Mouse (Mus musculus) hindbrain, embryonic 12.5 days (tissue): ENCODE results near the gene Dhx40. TPM values are rescaled to one million over a fixed set of nuclear protein-coding genes. Genes with fewer than 3 reads are reported as not detected.

Source experiments
- ATAC-seq: fragments of 200-750 bp; cut with Nextera tagmentation; 2 replicates; pipeline ENCODE4 v1.8.0; 2017; ENCODE audit warnings: moderate TSS enrichment; ENCODE audit not compliant: low FRiP score
- H3K27ac ChIP-seq: fragments of 300-500 bp; sonication (generic); 2 replicates; pipeline ENCODE4 v1.5.1; 2016; ENCODE audit warnings: mild to moderate bottlenecking
- H3K27me3 ChIP-seq: fragments of 300-500 bp; sonication (generic); 2 replicates; pipeline ENCODE4 v1.6.1; 2016; ENCODE audit warnings: mild to moderate bottlenecking
- H3K36me3 ChIP-seq: fragments of 300-500 bp; sonication (generic); 2 replicates; pipeline ENCODE4 v1.6.1; 2016; ENCODE audit warnings: mild to moderate bottlenecking
- H3K4me1 ChIP-seq: fragments of 300-500 bp; sonication (generic); 2 replicates; pipeline ENCODE4 v1.6.1; 2016
- H3K4me2 ChIP-seq: fragments of 300-500 bp; sonication (generic); replicated peaks from 2 replicates; pipeline ENCODE4 v1.6.1; 2016; ENCODE audit warnings: mild to moderate bottlenecking
- H3K4me3 ChIP-seq: fragments of 300-500 bp; sonication (generic); 2 replicates; pipeline ENCODE4 v1.5.1; 2016; ENCODE audit warnings: mild to moderate bottlenecking
- H3K9ac ChIP-seq: fragments of 300-500 bp; sonication (generic); 2 replicates; pipeline ENCODE4 v1.6.1; 2016; ENCODE audit warnings: mild to moderate bottlenecking, moderate library complexity
- H3K9me3 ChIP-seq: fragments of 300-500 bp; sonication (generic); replicated peaks from 2 replicates; pipeline ENCODE4 v1.6.1; 2016; ENCODE audit warnings: mild to moderate bottlenecking
- WGBS: fragments of 180-500 bp; shearing (Covaris S2); methylation state at CpG from one replicate; pipeline ENCODE4 v1.1.7; 2016; 5-methylcytosine and 5-hydroxymethylcytosine counted together
- polyA plus RNA-seq: library from polyadenylated mRNA; unstranded; fragments of >200 nt; fragmentation: Nextera tagmentation; extraction: Ambion mirVana; gene quantifications from 2 replicates; pipeline ENCODE4 v1.2.1, GENCODE M21; 2016

The Dhx40 gene
- polyA plus RNA-seq, result 38.7 and 39.0 TPM in 2 replicates

DNA sequence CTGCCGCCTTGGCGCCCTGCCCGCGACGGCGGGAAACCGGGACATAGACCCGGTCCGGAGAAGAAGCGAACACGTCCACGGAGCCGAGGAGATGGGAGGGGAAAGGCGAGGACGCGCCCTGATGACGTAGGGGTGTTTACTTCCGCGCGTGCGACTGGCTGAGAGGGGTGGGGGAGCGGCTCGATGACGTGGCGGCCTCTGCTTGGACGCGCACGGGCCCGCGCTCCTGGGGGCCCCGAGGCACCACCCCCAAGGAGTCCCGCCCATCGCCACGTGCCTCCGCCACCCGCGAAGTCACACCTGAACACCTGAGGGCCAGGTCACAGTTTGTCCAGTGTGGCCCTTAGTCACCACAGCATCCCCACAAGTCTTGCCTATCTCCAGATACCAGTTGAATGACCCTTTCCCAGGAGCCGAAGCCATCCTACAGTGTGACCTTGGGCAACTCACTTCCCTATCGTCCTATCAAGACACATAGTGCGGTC is at the start of gene Dhx40:
Gene Dhx40 (minus strand): TSS at position 242 of the 485 bp plus-strand sequence.
- Histone ChIP-seq H3K36me3 (peaks cover 22% of the 10 kb centered on the region), H3K9ac (peak within 1 kb of the TSS; percentile 70), H3K4me3 (peak within 1 kb of the TSS; percentile 80), H3K27ac (peak within 1 kb of the TSS; percentile 83), H3K4me2 (peak within 1 kb of the TSS; percentile 62), H3K9me3 (no peaks in the 10 kb centered on the region), H3K27me3 (no peaks in the 10 kb centered on the region; the same call in 1 of the 2 replicates), H3K4me1 (peaks cover 8% of the 10 kb centered on the region)
- ATAC-seq, result peak; percentile 94
- 5% methylated on average over 40 of the region's 40 CpGs for WGBS

DNA sequence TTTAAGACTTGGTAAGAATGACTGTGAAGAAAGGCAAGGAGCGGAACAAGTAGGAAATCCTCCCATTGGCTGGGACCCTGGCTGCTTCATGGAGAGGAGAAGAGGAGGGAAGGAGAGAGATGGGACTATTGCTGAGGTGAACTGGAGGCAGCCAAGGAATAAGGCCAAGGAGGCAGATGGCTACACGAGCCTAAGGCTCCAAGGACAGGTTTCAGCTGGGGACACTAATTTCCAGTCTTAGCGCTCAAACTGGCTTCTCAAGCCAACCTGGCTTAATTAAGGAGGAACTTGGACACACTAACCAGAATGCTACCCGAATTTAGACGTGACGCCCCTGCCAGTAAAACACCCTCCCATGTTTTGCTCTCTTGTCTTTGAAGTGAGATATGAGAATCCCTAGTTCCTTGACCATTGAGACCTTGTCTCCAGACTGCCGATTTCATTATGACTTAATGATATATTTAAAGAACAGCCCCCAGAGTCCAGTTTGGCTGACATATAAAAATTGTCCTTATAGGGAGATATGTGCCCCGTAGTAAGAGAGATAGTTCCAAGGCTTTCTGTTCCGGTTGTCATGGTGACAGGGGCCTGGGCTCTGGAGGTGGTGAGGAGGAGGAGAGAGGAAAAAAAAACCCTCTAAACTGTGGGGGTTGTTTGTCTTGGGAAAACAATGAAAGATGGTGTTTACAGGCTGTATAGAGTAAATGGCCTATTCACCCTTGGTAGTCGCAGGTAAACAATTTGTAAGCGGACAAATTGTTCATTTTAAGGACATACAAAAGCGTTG is 48.3 kb upstream of the Dhx40 start:
- ATAC-seq, result no peak
- 68% methylated on average over 12 of the region's 12 CpGs for WGBS
- H3K27ac ChIP-seq, result no peak overlapping the region

DNA sequence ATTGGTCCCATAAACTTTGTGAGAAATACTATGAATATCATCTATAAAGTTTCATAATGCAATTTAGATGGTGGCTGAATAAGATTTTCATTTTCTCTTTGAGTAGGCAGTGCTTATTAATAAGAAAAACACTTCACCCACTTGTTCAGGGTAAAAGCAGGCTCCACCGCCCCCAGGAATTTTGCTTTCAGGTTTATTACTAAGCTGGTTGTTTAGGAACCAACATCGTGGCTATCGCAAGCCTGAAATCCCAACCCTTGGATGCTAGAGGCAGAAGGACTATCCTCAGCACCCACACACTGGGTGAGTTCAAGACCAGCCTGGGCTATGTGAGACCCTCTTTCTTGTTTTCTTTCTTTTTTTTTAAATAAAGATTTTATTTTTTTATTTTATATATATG is 45.5 kb upstream of the Dhx40 start:
- Histone ChIP-seq H3K4me3 (no peak overlapping the region), H3K27me3 (no peaks in the 10 kb centered on the region), H3K9me3 (no peaks in the 10 kb centered on the region), H3K27ac (no peak overlapping the region), H3K36me3 (no peaks in the 10 kb centered on the region), H3K4me2 (no peak overlapping the region), H3K4me1 (peaks cover 15% of the 10 kb centered on the region), H3K9ac (no peak overlapping the region)
- WGBS, result 86% methylated on average over 3 of the region's 3 CpGs
- ATAC-seq, result no peak

More for the DNA sequence above, 48.3 kb upstream of the Dhx40 start:
- Histone ChIP-seq H3K9ac (no peak overlapping the region), H3K9me3 (0 out of 2 replicates have a peak, but pooled peaks cover 4% of the 10 kb centered on the region), H3K4me2 (no peak overlapping the region), H3K4me1 (peaks cover 15% of the 10 kb centered on the region), H3K4me3 (no peak overlapping the region), H3K27me3 (no peaks in the 10 kb centered on the region), H3K36me3 (no peaks in the 10 kb centered on the region)

DNA sequence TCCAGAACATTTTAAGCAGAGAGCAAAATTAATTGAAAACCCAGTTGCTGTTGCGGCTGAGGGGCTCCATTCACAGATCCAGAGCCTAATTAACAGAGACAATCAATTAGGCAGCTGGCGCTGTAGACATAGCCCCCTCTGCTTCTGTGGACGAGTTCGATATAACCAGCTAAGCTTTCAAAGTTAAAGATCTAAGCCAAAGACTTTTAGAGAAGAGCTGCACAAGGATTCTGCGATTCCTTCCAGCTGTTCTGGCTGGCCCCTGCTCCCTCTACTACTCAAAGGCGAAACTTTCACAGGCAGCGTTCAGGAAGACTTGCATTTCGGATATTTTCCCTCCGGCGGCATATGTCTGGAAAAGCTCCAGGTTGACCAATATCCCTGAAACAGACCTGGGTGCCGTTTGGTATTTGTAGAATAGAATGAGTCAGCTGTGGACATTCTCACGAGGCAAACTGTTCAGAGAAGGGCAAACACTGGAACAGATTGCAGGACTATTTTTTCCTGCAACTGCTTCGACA is 45.0 kb upstream of the Dhx40 start:
- no peaks in the 10 kb centered on the region for H3K27me3 ChIP-seq
- no peaks in the 10 kb centered on the region for H3K36me3 ChIP-seq
- peaks cover 15% of the 10 kb centered on the region for H3K4me1 ChIP-seq
- no peaks in the 10 kb centered on the region for H3K9me3 ChIP-seq
- 59% methylated on average over 13 of the region's 13 CpGs for WGBS
- no peak overlapping the region for H3K4me3 ChIP-seq
- no peak for ATAC-seq
- H3K27ac ChIP-seq, result peak overlapping the region; percentile 48; the same call in 1 of the 2 replicates
- H3K4me2 ChIP-seq, result no peak overlapping the region
- no peak overlapping the region for H3K9ac ChIP-seq

DNA sequence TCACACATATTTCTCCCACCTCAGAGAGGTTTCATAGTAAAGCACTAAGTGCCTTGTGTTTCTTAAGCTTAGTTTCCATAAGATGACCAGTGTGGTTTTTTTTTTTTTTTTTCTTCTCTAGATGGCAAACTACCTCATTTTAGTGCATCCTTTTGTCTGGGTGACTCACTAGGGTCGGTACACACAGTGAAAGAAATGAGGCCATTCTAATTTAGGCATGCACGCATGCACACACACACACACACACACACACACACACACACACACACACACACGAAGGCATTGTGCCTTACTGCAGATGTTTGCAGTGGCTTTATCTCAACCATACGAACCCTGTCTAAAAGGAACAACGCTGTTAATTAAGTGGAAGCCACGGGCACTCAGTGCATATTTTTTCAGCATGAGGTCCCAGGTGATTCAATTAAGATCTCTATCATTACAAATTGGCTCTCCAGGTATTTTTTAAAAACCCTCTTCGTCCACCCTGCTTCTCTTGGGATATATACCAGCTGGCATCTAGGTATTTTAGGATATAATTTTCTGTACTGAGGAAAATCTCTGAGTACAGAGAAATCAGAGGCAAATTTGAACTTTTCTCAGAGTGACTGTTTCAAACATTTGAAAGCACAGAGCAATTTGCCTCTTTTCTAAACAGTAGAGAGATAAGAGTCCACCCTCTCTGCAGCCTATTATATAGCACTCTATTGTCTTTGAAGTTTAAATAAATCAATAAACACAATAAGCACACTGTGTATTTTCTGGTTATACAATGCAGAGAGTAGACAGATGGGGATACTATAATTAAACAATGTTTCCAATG is 44.4 kb upstream of the Dhx40 start:
- no peak overlapping the region for H3K4me3 ChIP-seq
- no peak overlapping the region for H3K9ac ChIP-seq
- no peak for ATAC-seq
- no peaks in the 10 kb centered on the region for H3K9me3 ChIP-seq
- H3K27ac ChIP-seq, result peak overlapping the region; percentile 25; the same call in 1 of the 2 replicates
- H3K36me3 ChIP-seq, result no peaks in the 10 kb centered on the region
- no peak overlapping the region for H3K4me2 ChIP-seq
- H3K4me1 ChIP-seq, result peaks cover 15% of the 10 kb centered on the region
- 31% methylated on average over 7 of the region's 7 CpGs for WGBS
- H3K27me3 ChIP-seq, result no peaks in the 10 kb centered on the region

DNA sequence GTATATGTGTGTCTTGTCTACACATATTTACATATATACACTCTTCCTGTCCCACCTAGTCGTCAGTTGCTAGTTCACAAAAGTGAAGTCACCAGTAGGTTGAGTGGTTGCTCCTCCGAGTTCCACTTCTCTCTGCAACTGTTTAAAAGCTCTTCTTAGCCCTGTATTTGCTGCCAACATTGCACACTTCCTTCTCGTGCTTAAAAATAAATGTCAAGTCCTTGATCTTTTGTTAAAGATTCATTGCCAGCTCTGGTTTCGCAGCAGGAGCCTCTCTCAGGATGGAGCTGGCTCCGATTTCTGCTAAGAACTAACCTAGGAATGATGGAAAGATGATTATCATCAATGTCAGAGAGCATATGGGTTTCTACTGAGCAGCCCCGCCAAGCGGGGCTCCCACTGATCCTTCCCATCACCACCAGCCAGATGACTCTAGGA is 43.7 kb upstream of the Dhx40 start:
- Histone ChIP-seq H3K27me3 (no peaks in the 10 kb centered on the region), H3K9ac (no peak overlapping the region), H3K4me3 (no peak overlapping the region), H3K27ac (peak overlapping the region; percentile 25; the same call in 1 of the 2 replicates), H3K4me1 (peaks cover 15% of the 10 kb centered on the region), H3K4me2 (no peak overlapping the region), H3K36me3 (no peaks in the 10 kb centered on the region), H3K9me3 (no peaks in the 10 kb centered on the region)
- no peak for ATAC-seq
- 64% methylated on average over 7 of the region's 7 CpGs for WGBS

DNA sequence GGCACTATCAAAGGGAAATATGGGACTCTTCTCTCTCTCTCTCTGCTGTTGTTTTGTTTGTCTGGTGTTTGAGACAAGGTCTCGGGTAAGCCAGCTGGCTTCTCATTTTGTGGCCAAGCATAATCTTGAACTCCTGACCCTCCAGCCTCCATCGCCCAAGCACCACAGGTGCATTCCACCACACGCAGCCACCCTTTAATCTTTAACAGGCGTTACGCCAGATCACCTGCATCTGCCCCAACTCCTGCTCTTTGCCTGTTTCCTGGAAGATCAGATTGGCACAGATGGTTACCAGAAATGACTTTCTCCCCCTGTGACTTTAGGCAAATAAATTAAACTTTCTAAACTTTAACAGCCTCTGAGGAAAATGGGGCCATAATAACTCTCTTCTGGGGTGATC is 36.3 kb upstream of the Dhx40 start:
- Histone ChIP-seq H3K27me3 (no peaks in the 10 kb centered on the region), H3K4me2 (no peak overlapping the region), H3K4me1 (peaks cover 18% of the 10 kb centered on the region), H3K27ac (no peak overlapping the region), H3K36me3 (no peaks in the 10 kb centered on the region), H3K4me3 (no peak overlapping the region), H3K9ac (no peak overlapping the region), H3K9me3 (no peaks in the 10 kb centered on the region)
- no peak for ATAC-seq
- WGBS, result 92% methylated on average over 5 of the region's 5 CpGs

DNA sequence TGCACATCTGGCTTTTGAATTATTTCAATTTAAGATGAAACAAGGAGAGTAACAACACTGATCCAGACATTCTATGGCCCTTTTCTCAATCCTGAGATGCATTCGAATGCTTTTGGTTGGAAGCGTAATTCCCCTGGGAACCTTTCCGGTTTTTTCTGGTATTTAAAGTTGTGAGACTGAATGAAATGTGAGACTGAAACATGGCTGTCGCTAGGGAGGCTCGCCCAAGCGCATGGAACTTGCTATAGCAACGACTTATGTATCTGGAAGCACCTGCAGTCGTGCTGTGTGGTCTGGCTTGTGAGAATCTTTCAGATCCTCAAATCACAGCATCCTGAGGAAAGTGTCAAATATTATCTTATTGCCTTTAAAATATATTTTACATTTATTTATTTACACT is 33.7 kb upstream of the Dhx40 start:
- H3K4me1 ChIP-seq, result peaks cover 18% of the 10 kb centered on the region
- ATAC-seq, result no peak
- H3K4me3 ChIP-seq, result no peak overlapping the region

DNA sequence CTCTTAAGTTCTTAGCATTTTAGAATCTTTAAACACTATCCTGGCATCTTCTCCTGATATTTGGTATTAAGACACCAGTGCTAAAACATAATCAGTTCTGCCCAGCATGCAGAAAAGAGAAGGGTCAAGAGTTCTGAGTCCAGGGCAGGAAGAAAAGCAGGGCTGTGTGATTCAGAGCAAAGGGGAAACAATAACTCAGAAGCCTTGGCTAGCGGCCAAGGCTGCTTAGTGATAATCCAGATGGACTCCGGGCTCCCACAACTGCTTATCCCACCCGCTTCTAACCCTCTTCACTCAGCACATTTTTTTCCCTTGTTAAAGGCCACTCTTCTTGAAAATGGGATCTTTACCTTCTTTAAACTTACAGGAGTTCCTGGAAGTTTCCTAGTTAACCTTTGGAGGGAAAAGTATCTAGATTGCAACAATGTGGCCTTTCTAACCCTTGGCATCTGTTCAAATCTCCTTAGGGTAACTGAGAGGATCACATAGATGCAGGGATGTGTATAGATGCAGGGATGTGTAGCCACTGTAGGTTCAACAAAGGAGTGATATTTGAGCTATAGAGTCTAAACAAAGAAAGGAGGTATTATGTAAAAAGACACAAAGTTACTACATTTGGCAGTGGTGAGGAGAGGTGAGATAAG is 33.1 kb upstream of the Dhx40 start:
- Histone ChIP-seq H3K27ac (peak overlapping the region; percentile 67), H3K4me2 (no peak overlapping the region), H3K36me3 (no peaks in the 10 kb centered on the region), H3K4me1 (peaks cover 18% of the 10 kb centered on the region), H3K27me3 (no peaks in the 10 kb centered on the region), H3K4me3 (no peak overlapping the region), H3K9ac (no peak overlapping the region), H3K9me3 (no peaks in the 10 kb centered on the region)
- peak; percentile 60; the same call in 1 of the 2 replicates for ATAC-seq
- 12% methylated on average over 3 of the region's 3 CpGs for WGBS

More for the DNA sequence above, 33.7 kb upstream of the Dhx40 start:
- Histone ChIP-seq H3K27ac (peak overlapping the region; percentile 67; the same call in 1 of the 2 replicates), H3K36me3 (no peaks in the 10 kb centered on the region), H3K4me2 (no peak overlapping the region), H3K9me3 (no peaks in the 10 kb centered on the region), H3K9ac (no peak overlapping the region), H3K27me3 (no peaks in the 10 kb centered on the region)
- WGBS, result 82% methylated on average over 8 of the region's 8 CpGs

DNA sequence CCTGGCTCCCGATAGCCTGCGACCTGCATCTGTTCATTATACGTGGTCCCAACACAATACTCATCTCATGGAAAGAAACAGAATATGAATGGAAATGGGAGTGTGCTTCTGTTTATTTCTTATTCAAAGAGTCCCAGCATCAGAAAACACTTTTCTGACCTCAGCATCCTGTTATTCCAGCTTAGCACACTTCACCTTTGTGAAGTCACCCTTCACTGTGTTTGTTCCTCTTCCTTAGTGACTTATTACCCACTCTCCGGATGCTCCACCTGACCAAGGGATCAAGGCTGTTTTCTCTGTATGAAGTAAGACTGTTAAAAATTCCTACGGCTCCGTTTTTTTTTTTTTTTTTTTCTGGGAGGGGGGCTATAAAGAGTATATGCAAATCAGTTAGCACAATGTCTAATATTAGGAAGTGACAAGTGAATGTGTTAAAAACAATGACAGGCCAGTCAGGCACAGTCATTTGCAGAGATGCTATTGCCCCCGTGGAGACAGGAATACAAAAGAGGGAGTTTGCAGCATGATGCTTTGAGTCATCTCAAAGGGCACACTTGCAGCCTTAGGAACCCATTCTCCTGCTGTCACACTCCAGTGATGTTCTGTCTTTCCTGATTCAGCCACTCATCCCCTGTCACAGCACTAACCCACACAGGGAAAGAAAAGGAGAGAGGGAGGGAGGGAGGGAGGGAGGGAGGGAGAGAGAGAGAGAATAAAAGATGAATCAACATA is 32.3 kb upstream of the Dhx40 start:
- H3K4me3 ChIP-seq, result no peak overlapping the region
- no peaks in the 10 kb centered on the region for H3K36me3 ChIP-seq
- no peaks in the 10 kb centered on the region for H3K27me3 ChIP-seq
- H3K27ac ChIP-seq, result peak overlapping the region; percentile 67
- no peak overlapping the region for H3K9ac ChIP-seq
- peaks cover 18% of the 10 kb centered on the region for H3K4me1 ChIP-seq
- peak; percentile 78 for ATAC-seq
- no peak overlapping the region for H3K4me2 ChIP-seq
- H3K9me3 ChIP-seq, result no peaks in the 10 kb centered on the region
- WGBS, result 32% methylated on average over 7 of the region's 7 CpGs

DNA sequence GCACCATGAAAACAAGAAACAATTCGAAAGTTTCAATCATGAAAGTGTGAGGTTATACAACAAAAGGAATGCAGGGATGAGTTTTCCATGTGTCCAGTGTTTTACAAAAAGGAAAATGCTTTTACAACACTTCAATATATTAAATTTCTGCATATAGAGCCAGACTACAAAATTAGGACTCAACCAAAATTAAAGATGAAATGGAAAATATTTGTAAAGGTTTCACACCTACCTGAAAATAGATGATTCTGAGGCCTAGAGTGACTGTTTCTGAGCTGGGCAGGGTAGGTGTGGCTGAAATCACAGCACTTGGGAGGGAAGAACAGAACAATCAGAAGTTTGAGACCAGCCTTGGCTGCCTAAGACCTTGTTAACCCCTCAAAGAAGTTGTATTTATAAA is 31.2 kb upstream of the Dhx40 start:
- 79% methylated on average over 1 of the region's 1 CpGs for WGBS
- Histone ChIP-seq H3K27me3 (no peaks in the 10 kb centered on the region), H3K9me3 (no peaks in the 10 kb centered on the region), H3K4me1 (peaks cover 18% of the 10 kb centered on the region), H3K27ac (no peak overlapping the region), H3K36me3 (no peaks in the 10 kb centered on the region), H3K4me3 (no peak overlapping the region), H3K9ac (no peak overlapping the region), H3K4me2 (no peak overlapping the region)
- ATAC-seq, result no peak
